Mouse (Mus musculus) heart, adult 9 months (tissue): ENCODE data around the gene Plxdc1.
A peak's percentile ranks its signal among the peaks of the same experiment; 100 is the strongest.
"Not testable (repeated sequence)": the region's sequence is repeated elsewhere in the genome, so short reads cannot be mapped to it uniquely, and the experiment has no call there.

Experiments used
- DNase-seq, 2 experiments: peaks; one replicate each; pipeline ENCODE4 v3.0.0; 2022; ENCODE audit warnings: low spot score in 2 of 2

Plxdc1 gene

GRCm38 (mm10) chr11:97955146-97955902 lies 30.9 kb downstream of the Plxdc1 start:
- no peak for DNase-seq

DNA sequence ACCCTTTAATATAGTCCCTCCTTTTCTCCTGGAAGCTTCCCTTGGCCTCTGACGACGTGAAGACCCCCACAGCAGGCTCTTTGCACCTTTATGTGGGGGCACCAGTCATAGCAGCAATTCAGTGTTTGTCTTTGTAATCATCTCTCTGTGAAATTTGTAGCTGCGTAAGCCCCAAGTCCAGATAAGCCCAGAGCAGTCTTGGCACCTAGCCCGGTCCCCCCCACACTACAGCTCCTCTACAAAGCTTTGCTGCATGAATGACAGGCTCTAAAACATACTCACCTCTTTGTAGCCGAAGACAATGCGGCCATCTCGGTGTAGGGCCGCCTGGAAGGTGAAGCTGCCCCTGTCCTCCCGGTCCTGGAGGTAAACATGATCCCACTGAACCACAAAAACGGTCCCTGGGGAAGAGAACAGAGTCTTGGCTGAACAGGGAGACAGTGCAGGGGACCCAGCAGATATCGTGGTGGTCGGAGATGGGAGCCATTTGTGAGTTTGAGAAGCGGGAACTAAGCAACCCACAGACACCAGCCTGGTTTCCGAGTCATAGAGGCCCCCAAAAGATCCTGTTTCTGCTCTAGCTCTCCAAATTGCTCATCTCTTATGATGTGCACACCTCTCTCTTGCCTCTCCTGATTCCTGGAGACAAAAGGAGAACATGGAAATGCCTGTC lies 31.6 kb downstream of the Plxdc1 start:
- DNase-seq = no peak

DNA sequence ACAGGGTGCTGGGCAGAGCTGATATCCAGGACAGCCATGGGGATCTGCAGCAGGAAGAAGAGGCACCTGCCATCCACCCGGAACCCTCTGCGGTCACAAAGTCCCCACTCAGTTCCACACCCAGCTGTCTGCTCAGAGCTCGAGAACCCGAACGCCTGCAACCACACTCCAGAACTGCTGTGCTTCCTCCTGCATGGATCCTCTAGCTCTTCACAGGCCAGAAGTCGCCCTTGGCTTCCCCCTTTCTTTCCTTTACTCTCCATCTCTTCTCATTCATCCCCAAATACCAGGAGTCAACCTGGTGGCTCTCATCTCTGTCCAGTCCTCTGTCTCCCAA lies 32.3 kb downstream of the Plxdc1 start:
- DNase-seq = no peak

- DNase-seq = no peak
These were observed 32.9 kb downstream of the Plxdc1 start for GRCm38 (mm10) chr11:97953179-97953938.

GRCm38 (mm10) chr11:97952367-97953006 lies 33.8 kb downstream of the Plxdc1 start:
- no peak for DNase-seq

DNA sequence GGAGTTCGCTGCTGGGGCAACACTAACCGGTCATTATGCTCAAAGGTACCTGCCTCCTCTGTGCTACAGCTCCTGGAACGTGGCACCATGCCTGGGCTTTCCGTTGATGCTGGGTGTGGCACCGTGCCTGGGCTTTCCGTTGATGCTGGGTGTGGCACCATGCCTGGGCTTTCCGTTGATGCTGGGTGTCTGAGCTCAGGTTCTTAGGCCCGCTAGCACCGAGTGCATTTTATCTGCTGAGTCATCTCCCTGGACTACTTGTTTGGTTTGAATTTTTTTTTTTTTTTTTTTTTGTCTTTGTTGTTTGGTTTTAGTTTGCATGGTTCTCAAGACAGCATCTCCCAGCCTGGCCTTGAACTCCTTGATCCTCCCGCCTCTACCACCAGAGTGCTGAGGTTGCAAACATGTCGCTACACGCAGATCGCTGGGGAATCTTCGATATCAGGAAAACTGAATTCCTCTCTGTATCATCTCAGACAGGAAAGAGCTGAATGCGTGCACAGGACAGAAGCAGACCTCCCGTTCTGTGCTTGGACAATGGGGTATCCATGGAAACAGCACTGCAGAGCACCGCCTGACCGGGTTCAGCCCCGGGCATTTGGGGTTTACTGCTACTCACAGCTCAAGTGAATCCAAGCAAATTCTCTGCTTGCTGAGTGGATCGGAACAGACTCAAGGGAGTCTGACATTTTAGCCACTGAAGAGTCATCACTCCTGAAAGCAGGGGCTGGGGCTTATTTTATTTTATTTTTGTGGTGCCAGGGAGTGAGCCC lies 36.4 kb downstream of the Plxdc1 start:
- DNase-seq = no peak

- no peak for DNase-seq
These were observed 38.8 kb downstream of the Plxdc1 start for GRCm38 (mm10) chr11:97947426-97947825.

DNA sequence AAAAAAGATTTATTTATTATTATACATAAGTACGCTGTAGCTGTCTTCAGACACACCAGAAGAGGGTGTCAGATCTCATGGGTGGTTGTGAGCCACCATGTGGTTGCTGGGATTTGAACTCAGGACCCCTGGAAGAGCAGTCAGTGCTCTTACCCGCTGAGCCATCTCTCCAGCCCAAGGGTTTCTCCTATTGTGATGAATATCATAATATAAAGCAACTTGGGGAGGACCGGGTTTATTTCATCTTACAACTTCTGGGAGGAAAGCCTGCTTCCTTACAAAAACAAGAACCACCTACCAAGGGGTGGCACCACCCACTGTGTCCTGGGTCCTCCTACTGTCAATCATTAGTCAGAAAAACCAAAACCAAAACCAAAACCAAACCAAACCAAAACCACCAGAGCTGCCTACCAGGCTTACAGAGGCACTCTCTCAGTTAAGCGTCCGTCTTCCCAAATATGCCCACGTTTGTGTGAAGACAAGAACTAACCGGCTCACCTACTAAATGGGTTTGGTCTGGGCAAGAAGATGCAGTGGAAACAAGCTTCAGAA lies 40.4 kb downstream of the Plxdc1 start:
- not testable (repeated sequence) for DNase-seq

DNA sequence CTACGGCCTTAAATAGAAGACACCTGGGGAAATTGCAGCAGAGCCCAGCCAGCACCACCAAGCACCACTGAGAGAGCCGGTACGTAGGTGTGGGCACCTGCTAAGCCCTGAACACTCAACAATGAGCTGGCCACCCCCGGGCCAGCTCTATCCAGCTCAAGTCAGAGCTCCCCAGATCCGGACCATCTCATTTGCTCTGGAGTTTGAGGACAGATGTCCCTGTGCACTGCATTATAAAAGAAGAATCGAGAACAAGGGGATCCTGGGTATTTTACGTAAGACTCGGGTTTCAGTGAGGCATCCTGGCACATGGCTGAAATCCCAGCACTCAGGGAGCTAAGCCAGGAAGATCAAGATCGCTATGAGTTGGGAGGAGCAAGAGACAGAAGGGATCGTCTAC lies 41.2 kb downstream of the Plxdc1 start:
- DNase-seq = no peak

DNA sequence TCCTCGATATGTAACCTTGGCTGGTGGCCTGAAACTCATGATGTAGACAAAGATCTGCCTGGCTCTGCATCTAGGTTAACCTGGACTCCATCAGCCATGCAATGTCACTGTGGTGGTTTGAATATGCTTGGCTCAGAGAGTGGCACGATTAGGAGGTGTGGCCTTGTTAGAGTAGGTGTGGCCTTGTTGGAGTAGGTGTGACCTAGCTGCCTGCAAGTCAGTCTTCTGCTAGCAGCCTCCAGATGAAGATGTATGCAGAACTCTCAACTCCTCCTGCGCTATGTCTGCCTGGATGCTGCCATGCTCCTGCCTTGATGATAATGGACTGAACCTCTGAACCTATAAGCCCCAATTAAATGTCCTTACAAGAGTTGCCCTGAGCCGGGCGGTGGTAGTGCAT lies 43.0 kb downstream of the Plxdc1 start:
- DNase-seq = no peak

DNA sequence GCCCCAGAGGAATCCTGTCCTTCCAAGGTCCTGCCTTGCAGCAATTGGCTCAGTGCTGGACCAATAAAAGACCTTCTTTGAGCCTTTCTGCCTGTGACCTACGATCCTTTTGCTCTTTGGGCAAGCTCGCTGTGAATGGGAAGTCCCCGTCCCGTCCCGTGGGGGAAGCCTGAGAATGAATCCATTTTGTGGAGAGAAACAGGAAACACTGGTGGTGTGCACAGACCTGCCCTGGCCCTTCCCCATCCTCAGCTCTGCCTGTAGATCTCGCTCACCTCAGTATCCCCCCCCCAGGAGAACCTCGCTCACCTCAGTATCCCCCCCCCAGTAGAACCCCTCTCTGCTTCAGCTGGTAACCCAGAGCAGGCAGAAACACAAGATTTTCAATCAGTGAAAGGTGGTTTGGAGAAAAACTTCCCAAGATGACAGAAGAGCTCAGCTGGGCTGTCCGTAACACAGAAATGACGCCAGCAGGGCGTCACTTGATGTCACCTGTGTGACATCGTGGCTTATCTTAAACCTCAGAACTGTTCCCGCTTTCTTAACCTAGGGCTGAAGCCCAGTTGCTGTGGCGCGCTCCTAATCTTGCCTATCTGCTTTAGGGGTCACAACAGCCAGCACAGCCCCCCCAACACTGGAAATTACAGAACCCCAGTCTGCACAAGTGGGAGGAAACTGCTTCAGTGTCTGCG lies 43.7 kb downstream of the Plxdc1 start:
- no peak for DNase-seq

GRCm38 (mm10) chr11:97937469-97938105 lies 48.7 kb downstream of the Plxdc1 start:
- DNase-seq = no peak

GRCm38 (mm10) chr11:97936758-97937157 lies 49.5 kb downstream of the Plxdc1 start:
- peak in 1 of 2 experiments; percentile 43 for DNase-seq

- peak in 1 of 2 experiments; percentile 14 for DNase-seq
These were observed 50.2 kb downstream of the Plxdc1 start for GRCm38 (mm10) chr11:97935913-97936575.

DNA sequence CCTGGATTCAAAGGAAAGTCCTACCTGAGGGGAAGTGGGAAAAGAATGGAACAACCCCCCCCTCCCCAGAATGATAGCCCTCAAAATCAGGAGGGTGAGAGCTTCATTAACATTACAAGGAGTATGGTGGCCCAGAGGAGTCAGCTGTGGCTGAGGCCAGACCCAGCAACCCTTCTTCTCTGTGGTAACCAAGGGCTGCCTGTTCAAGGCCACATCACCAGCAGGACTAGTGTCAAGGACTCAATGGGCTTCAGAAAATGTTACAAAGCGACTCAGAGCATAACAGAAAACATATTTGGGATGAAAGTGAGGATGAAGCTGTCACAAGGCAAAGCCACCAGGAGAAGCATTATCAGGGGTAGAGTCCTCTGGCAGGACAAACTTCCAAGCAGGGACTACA lies 52.7 kb downstream of the Plxdc1 start:
- no peak for DNase-seq

GRCm38 (mm10) chr11:97928905-97929304 lies 57.3 kb downstream of the Plxdc1 start:
- DNase-seq = peak in 1 of 2 experiments; percentile 38

- DNase-seq = no peak
These were observed 62.0 kb downstream of the Plxdc1 start for GRCm38 (mm10) chr11:97924217-97924616.

DNA sequence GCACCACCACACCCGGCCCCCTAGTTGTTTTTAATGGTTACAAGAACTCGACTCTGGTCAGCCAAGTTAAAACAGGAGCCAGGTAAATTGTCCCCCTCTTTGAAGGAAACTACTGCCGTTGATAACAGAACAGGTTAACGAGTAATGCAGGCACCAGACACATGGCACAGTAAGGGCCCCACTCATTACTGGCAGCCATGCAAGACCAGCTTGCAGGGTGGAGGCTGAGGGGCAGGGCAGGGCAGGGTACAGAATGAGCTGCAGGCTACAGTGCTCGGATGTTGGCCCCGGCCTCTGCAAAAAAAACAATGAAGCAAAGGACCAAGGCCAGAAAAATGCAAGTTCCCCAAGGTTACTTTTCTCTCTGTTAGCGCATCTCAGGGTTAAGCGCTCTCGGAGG lies 62.6 kb downstream of the Plxdc1 start:
- no peak for DNase-seq

GRCm38 (mm10) chr11:97915974-97916503 lies 70.2 kb downstream of the Plxdc1 start:
- DNase-seq = no peak
